Mouse (Mus musculus) liver, adult 2 months (tissue): ENCODE results near the gene Jarid2.

Experiments
- CTCF ChIP-seq: fragments of 200-500 bp; IDR thresholded peaks from 2 replicates; pipeline ENCODE4 v1.5.1; 2011; ENCODE audit warnings: low read depth, low read length, control low read depth
- POLR2A ChIP-seq: fragments of 200-500 bp; IDR thresholded peaks from 2 replicates; pipeline ENCODE4 v1.6.1; 2011; ENCODE audit warnings: low read length, control low read depth; ENCODE audit not compliant: insufficient read depth; ENCODE audit errors: extremely low read depth

DNA sequence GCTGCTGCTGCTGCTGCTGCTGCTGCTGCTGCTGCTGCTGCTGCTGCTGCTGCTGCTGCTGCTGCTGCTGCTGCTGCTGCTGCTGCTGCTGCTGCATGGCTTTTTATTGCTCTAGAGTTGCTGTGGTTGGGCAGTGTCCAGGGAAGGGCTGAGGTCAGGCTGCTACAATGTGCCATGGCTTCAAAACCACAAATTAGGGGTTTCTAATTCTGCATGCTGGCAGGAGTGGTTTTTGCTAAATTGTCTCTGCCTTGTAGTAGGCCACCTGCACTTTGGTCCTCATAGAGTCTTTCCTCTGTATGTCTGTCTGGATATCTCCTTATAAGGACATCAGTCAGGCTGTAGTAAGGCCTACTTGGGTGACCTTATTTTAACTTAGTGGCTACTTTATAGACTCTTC lies 174.1 kb downstream of the Jarid2 start:
- no peak for TF ChIP-seq CTCF
- no peak for TF ChIP-seq POLR2A
